Mouse (Mus musculus) embryonic facial prominence, embryonic 11.5 days (tissue): ENCODE data around the gene Prpf8. TPM values are rescaled to one million over a fixed set of nuclear protein-coding genes. Genes with fewer than 3 reads are reported as not detected.
"Not testable (repeated sequence)": the region's sequence is repeated elsewhere in the genome, so short reads cannot be mapped to it uniquely, and the experiment has no call there.

ENCODE experiments used
- ATAC-seq: fragments of 200-750 bp; cut with Nextera tagmentation; replicated peaks from 2 replicates; pipeline ENCODE4 v1.8.0; 2017; ENCODE audit warnings: low read depth; ENCODE audit not compliant: insufficient number of reproducible peaks, low FRiP score, low TSS enrichment
- DNase-seq: peaks from one replicate; pipeline ENCODE4 v3.0.0-alpha.2; 2015; ENCODE audit warnings: low spot score
- H3K27ac ChIP-seq: fragments of 300-500 bp; sonication (generic); replicated peaks from 2 replicates; pipeline ENCODE4 v1.5.1; 2014; ENCODE audit warnings: mild to moderate bottlenecking, low read depth, low read length, control low read depth
- H3K27me3 ChIP-seq: fragments of 300-500 bp; sonication (generic); 2 replicates; pipeline ENCODE4 v1.6.1; 2014; ENCODE audit warnings: mild to moderate bottlenecking, low read length, moderate library complexity, mixed read lengths; ENCODE audit not compliant: control insufficient read depth, insufficient read depth
- H3K36me3 ChIP-seq: fragments of 300-500 bp; sonication (generic); replicated peaks from 2 replicates; pipeline ENCODE4 v1.6.1; 2014; ENCODE audit warnings: low read depth, mild to moderate bottlenecking, low read length, moderate library complexity, mixed read lengths; ENCODE audit not compliant: control insufficient read depth, insufficient read depth
- H3K4me1 ChIP-seq: fragments of 300-500 bp; sonication (generic); 2 replicates; pipeline ENCODE4 v1.6.1; 2014; ENCODE audit warnings: low read length, mixed read lengths; ENCODE audit not compliant: control insufficient read depth, insufficient read depth
- H3K4me2 ChIP-seq: fragments of 300-500 bp; sonication (generic); 2 replicates; pipeline ENCODE4 v1.6.1; 2014; ENCODE audit warnings: low read depth, mild to moderate bottlenecking, control low read depth, low read length, moderate library complexity
- H3K4me3 ChIP-seq: fragments of 300-500 bp; sonication (generic); 2 replicates; pipeline ENCODE4 v1.5.1; 2014; ENCODE audit warnings: low read depth, low read length, control low read depth
- H3K9ac ChIP-seq: fragments of 300-500 bp; sonication (generic); replicated peaks from 2 replicates; pipeline ENCODE4 v1.6.1; 2014; ENCODE audit warnings: mild to moderate bottlenecking, control low read depth, low read length
- H3K9me3 ChIP-seq: fragments of 300-500 bp; sonication (generic); replicated peaks from 2 replicates; pipeline ENCODE4 v1.6.1; 2016; ENCODE audit warnings: mild to moderate bottlenecking, low read length, inconsistent platforms, mixed read lengths; ENCODE audit not compliant: control insufficient read depth
- WGBS: fragments of 180-500 bp; shearing (Covaris S2); extraction: QIAGEN DNeasy Blood & Tissue Kit; methylation state at CpG from one replicate; pipeline ENCODE4 v1.1.7; 2014; 5-methylcytosine and 5-hydroxymethylcytosine counted together
- microRNA counts: library from miRNA; unstranded; fragments of <30 nt; microRNA quantifications from one replicate; lab custom pipeline; 2016
- microRNA-seq: library from miRNA; unstranded; fragments of <30 nt; microRNA quantifications from one replicate; pipeline ENCODE4, GENCODE M21; 2016; ENCODE audit warnings: borderline number of aligned reads
- polyA plus RNA-seq: library from polyadenylated mRNA; unstranded; fragments of >200 nt; fragmentation: Nextera tagmentation; extraction: Ambion mirVana; gene quantifications from 2 replicates; pipeline ENCODE4 v1.2.1, GENCODE M21; 2014

Prpf8 gene
- polyA plus RNA-seq, 1 experiment from 2014 or later: 103 TPM

DNA sequence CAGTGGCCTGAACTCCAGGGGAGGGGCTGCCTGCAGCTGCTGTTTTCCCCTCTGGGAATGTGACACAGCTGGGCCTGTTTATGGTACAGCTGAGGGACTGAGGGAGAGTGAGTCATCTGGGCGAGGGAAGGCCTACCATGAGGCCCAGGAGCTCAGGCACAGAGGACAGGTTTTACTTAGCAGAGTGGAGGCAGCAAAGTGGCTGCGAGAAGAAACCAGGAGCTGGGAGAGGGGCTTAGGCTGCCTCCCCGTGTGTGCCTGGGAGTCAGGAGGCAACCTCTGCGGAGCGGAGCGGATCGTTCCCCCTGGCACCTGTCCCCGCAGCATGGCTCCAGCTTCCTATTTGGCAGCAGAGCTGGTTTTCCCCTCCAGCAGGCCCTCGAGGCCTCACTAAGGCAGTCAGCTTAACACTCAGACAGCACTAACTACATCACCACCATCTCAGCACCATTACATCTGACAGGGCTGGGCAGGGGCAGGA is 65.4 kb downstream of the Prpf8 start:
- peak overlapping the region; percentile 25; the same call in 1 of the 2 replicates for H3K9ac ChIP-seq
- H3K4me3 ChIP-seq: no peak overlapping the region
- H3K27ac ChIP-seq: no peak overlapping the region
- H3K4me1 ChIP-seq: peaks cover 10% of the 10 kb centered on the region; the same call in 1 of the 2 replicates
- no peaks in the 10 kb centered on the region for H3K27me3 ChIP-seq
- no peaks in the 10 kb centered on the region for H3K36me3 ChIP-seq
- DNase-seq (peak; percentile 31), ATAC-seq (no peak)
- H3K9me3 ChIP-seq: no peaks in the 10 kb centered on the region
- H3K4me2 ChIP-seq: no peak overlapping the region
- WGBS: 68% methylated on average over 9 of the region's 9 CpGs

DNA sequence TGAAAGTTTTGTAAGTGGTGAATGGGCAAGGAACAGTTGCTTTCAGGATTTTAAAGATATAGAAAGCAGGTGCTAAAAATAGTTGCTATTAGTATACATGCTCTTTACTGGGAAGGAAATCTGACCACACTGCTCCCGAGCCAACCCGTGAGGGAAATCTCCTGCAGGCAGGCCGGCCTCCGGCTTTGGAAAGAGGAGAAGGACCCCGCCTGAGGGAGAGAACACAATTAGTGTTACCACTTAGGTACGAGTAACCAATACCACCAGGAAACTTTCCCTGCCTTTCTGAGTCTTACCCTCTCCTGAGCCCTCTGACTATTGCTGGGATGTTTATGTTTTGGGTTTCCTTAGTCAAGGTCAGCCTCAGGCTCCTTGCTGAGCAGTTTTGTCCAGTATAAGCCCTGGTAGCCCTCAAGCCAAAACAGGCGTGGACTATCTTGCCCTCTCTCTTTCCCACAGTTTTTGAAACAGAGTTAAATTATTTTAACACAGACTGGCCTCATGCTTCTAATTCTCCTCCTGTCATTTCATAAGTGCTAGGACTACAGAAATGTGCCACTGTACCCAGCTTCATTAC is 66.4 kb downstream of the Prpf8 start:
- Histone ChIP-seq H3K4me2 (no peak overlapping the region), H3K4me3 (no peak overlapping the region), H3K4me1 (peaks cover 10% of the 10 kb centered on the region; the same call in 1 of the 2 replicates), H3K9ac (no peak overlapping the region), H3K36me3 (no peaks in the 10 kb centered on the region), H3K27ac (no peak overlapping the region), H3K27me3 (no peaks in the 10 kb centered on the region), H3K9me3 (no peaks in the 10 kb centered on the region)
- ATAC-seq: no peak
- WGBS: 17% methylated on average over 7 of the region's 7 CpGs
- DNase-seq: peak; percentile 70

DNA sequence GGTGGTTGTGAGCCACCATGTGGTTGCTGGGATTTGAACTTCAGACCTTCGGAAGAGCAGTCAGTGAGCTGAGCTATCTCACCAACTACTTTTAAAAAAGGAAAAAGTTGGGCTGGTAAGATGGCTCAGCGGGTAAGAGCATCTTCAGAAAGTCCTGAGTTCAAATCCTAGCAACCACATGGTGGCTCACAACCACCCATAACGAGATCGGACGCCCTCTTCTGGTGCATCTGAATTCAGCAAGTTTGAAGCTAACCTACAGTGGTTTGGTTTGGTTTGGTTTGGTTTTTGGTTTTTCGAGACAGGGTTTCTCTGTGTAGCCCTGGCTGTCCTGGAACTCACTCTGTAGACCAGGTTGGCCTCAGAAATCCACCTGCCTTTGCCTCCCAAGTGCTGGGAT is 69.4 kb downstream of the Prpf8 start:
- 95% methylated on average over 6 of the region's 6 CpGs for WGBS
- not testable (repeated sequence) for H3K4me1 ChIP-seq, DNase-seq, H3K9me3 ChIP-seq, H3K27ac ChIP-seq, H3K9ac ChIP-seq, ATAC-seq, H3K4me3 ChIP-seq, H3K27me3 ChIP-seq, H3K4me2 ChIP-seq, H3K36me3 ChIP-seq

DNA sequence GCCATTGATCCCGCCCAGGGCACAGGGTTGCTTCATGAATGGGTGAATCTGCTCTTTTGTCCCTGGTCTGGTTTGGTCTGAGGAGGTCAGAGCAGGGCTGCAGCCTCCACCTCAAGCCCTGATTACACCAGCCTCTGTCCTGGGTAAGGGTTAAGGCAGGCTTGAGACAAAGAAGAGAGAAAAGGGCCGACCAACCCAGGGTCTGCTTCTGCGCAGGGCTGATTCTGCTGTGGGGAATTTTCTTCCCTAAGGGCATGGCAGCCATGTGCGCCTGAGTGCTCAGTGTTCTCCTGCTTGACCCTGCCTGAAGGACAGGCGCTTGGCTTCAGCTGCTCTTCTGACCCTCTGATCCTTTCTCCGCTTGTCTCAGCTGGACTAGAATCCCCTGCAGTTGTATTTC is 70.5 kb downstream of the Prpf8 start:
- H3K9ac ChIP-seq: no peak overlapping the region
- no peaks in the 10 kb centered on the region for H3K27me3 ChIP-seq
- H3K9me3 ChIP-seq: no peaks in the 10 kb centered on the region
- 0 out of 2 replicates have a peak, but pooled peaks cover 1% of the 10 kb centered on the region for H3K4me1 ChIP-seq
- H3K4me2 ChIP-seq: no peak overlapping the region
- 54% methylated on average over 6 of the region's 6 CpGs for WGBS
- H3K27ac ChIP-seq: no peak overlapping the region
- no peaks in the 10 kb centered on the region for H3K36me3 ChIP-seq
- H3K4me3 ChIP-seq: no peak overlapping the region
- ATAC-seq (no peak), DNase-seq (no peak)

DNA sequence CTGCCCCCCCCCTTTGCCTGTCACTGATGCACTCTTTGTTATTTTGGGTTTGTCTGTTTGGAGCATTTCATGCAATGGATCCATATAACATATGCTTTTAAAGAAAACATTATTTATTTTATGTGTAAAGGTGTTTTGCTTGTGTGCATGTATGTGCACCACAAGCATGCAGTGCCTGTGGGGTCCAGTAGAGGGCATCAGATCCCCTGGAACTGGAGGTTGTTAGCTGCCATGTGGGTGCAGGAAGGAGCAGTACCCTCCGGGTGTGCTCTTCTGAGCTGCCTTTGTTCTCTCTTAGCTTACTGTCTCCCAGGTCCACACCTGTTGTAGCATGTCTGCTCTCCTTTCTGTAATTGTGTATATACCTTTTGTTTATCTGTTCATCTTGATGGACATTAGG is 71.5 kb downstream of the Prpf8 start:
- Histone ChIP-seq H3K4me1 (no peaks in the 10 kb centered on the region), H3K27me3 (no peaks in the 10 kb centered on the region), H3K27ac (no peak overlapping the region), H3K9ac (no peak overlapping the region), H3K36me3 (no peaks in the 10 kb centered on the region), H3K4me3 (no peak overlapping the region), H3K4me2 (no peak overlapping the region), H3K9me3 (no peaks in the 10 kb centered on the region)
- DNase-seq (no peak), ATAC-seq (no peak)
- 90% methylated on average over 1 of the region's 1 CpGs for WGBS

MicroRNAs within 50 kb of the gene (microRNA counts, 519-probe panel; counts per million panel counts)
- 4,743 counts per million, percentile 80 among the panel's probes with 10 or more counts for microRNA mmu-miR-22 (lab: Ali Mortazavi, UCI)

Small RNAs within 50 kb of the gene (microRNA-seq; reads per million reads assigned to microRNA genes)
- gene Mir22 (3,936 reads per million, percentile 85 among the genes with 10 or more reads in this experiment), gene Mir3971 (not detected)

Other genes with a start within 250 kb of the Prpf8 start
- 138 and 150 TPM in 2 replicates for gene Rpa1, start 138.5 kb upstream of the Prpf8 start, polyA plus RNA-seq
- gene Smyd4, start 138.4 kb upstream of the Prpf8 start, polyA plus RNA-seq: 13.2 and 13.6 TPM in 2 replicates
- 193 and 206 TPM in 2 replicates for gene Serpinf1, start 64.1 kb upstream of the Prpf8 start, polyA plus RNA-seq
- 0.34 TPM in 1 of 2 replicates, not detected in the other for gene Serpinf2, start 47.2 kb upstream of the Prpf8 start, polyA plus RNA-seq
- 2.3 and 4.1 TPM in 2 replicates for gene Wdr81, start 32.1 kb upstream of the Prpf8 start, polyA plus RNA-seq
- 12.5 and 15.4 TPM in 2 replicates for gene Tlcd2, start 25.1 kb upstream of the Prpf8 start, polyA plus RNA-seq
- gene Rilp, start 23.3 kb downstream of the Prpf8 start, polyA plus RNA-seq: 0.18 and 0.27 TPM in 2 replicates
- gene Scarf1, start 26.7 kb downstream of the Prpf8 start, polyA plus RNA-seq: 2.7 and 3.3 TPM in 2 replicates
- gene Slc43a2, start 44.9 kb downstream of the Prpf8 start, polyA plus RNA-seq: 2.6 and 3.2 TPM in 2 replicates
- gene Pitpna, start 101.3 kb downstream of the Prpf8 start, polyA plus RNA-seq: 83.0 and 84.2 TPM in 2 replicates
- 17.3 and 21.9 TPM in 2 replicates for gene Inpp5k, start 144.2 kb downstream of the Prpf8 start, polyA plus RNA-seq
- 14.1 and 14.5 TPM in 2 replicates for gene Myo1c, start 163.7 kb downstream of the Prpf8 start, polyA plus RNA-seq
- 118 and 119 TPM in 2 replicates for gene Crk, start 192.4 kb downstream of the Prpf8 start, polyA plus RNA-seq
- 1,573 and 1,672 TPM in 2 replicates for gene Ywhae, start 246.1 kb downstream of the Prpf8 start, polyA plus RNA-seq